Mouse (Mus musculus) lung, embryonic 16.5 days (tissue): ENCODE measurements at regions not wholly inside any gene's neighbourhood (a gene's known extent, or its start where the extent isn't known, plus 50 kb on each side); places are given as distances from the start of the nearest gene placed in this dataset.

Source experiments
- ATAC-seq: fragments of 200-750 bp; cut with Nextera tagmentation; 2 replicates; pipeline ENCODE4 v1.8.0; 2017; ENCODE audit warnings: low read depth, mild to moderate bottlenecking, moderate library complexity
- H3K27ac ChIP-seq: fragments of 300-500 bp; sonication (generic); 2 replicates; pipeline ENCODE4 v1.5.1; 2014; ENCODE audit warnings: mild to moderate bottlenecking, control low read depth, low read length
- H3K27me3 ChIP-seq: fragments of 300-500 bp; sonication (generic); 2 replicates; pipeline ENCODE4 v1.6.1; 2014; ENCODE audit warnings: low read depth, low read length, mixed read lengths; ENCODE audit not compliant: control insufficient read depth, insufficient read depth
- H3K36me3 ChIP-seq: fragments of 300-500 bp; sonication (generic); 2 replicates; pipeline ENCODE4 v1.6.1; 2014; ENCODE audit warnings: low read length; ENCODE audit not compliant: control insufficient read depth, insufficient read depth
- H3K4me1 ChIP-seq: fragments of 300-500 bp; sonication (generic); replicated peaks from 2 replicates; pipeline ENCODE4 v1.6.1; 2014; ENCODE audit warnings: low read length, mixed read lengths; ENCODE audit not compliant: control insufficient read depth, insufficient read depth
- H3K4me2 ChIP-seq: fragments of 300-500 bp; sonication (generic); 2 replicates; pipeline ENCODE4 v1.6.1; 2014; ENCODE audit warnings: low read depth, low read length, control low read depth
- H3K4me3 ChIP-seq: fragments of 300-500 bp; sonication (generic); 2 replicates; pipeline ENCODE4 v1.5.1; 2014; ENCODE audit warnings: mild to moderate bottlenecking, low read length, control low read depth
- H3K9ac ChIP-seq: fragments of 300-500 bp; sonication (generic); 2 replicates; pipeline ENCODE4 v1.6.1; 2014; ENCODE audit warnings: low read length, control low read depth
- H3K9me3 ChIP-seq: fragments of 300-500 bp; sonication (generic); 2 replicates; pipeline ENCODE4 v1.6.1; 2016; ENCODE audit warnings: low read length; ENCODE audit not compliant: control insufficient read depth
- WGBS: fragments of 180-500 bp; shearing (Covaris S2); extraction: QIAGEN DNeasy Blood & Tissue Kit; methylation state at CpG from one replicate; pipeline ENCODE4 v1.1.7; 2014; 5-methylcytosine and 5-hydroxymethylcytosine counted together

GRCm38 (mm10) chr11:16559001-16559699 is 50.9 kb upstream of the Sec61g start:
- 6% methylated on average over 16 of the region's 16 CpGs for WGBS
- H3K9ac ChIP-seq: no peak overlapping the region
- H3K9me3 ChIP-seq: no peaks in the 10 kb centered on the region
- peak; percentile 92 for ATAC-seq
- peaks cover 2% of the 10 kb centered on the region; the same call in 1 of the 2 replicates for H3K4me1 ChIP-seq
- H3K4me2 ChIP-seq: peak overlapping the region; percentile 22
- H3K36me3 ChIP-seq: no peaks in the 10 kb centered on the region
- H3K27me3 ChIP-seq: no peaks in the 10 kb centered on the region
- peak overlapping the region; percentile 40 for H3K27ac ChIP-seq
- H3K4me3 ChIP-seq: no peak overlapping the region

- no peaks in the 10 kb centered on the region for H3K36me3 ChIP-seq
- WGBS: 70% methylated on average over 4 of the region's 4 CpGs
- H3K4me2 ChIP-seq: no peak overlapping the region
- no peak overlapping the region for H3K9ac ChIP-seq
- no peak overlapping the region for H3K4me3 ChIP-seq
- no peak overlapping the region for H3K27ac ChIP-seq
- no peaks in the 10 kb centered on the region for H3K9me3 ChIP-seq
- no peaks in the 10 kb centered on the region for H3K27me3 ChIP-seq
- H3K4me1 ChIP-seq: peaks cover 2% of the 10 kb centered on the region; the same call in 1 of the 2 replicates
- ATAC-seq: no peak
Observed at GRCm38 (mm10) chr11:16561727-16562126, 53.4 kb upstream of the Sec61g start.

GRCm38 (mm10) chr11:16589085-16589680 is 80.9 kb upstream of the Sec61g start:
- H3K4me1 ChIP-seq: peaks cover 11% of the 10 kb centered on the region
- WGBS: 49% methylated on average over 4 of the region's 4 CpGs
- no peak overlapping the region for H3K27ac ChIP-seq

GRCm38 (mm10) chr11:16590541-16590940 is 82.3 kb upstream of the Sec61g start:
- H3K36me3 ChIP-seq: no peaks in the 10 kb centered on the region
- no peak overlapping the region for H3K27ac ChIP-seq

More at GRCm38 (mm10) chr11:16589085-16589680, 80.9 kb upstream of the Sec61g start:
- Histone ChIP-seq H3K36me3 (no peaks in the 10 kb centered on the region), H3K9ac (no peak overlapping the region), H3K9me3 (no peaks in the 10 kb centered on the region), H3K4me3 (no peak overlapping the region), H3K4me2 (no peak overlapping the region), H3K27me3 (no peaks in the 10 kb centered on the region)
- no peak for ATAC-seq

GRCm38 (mm10) chr11:16591471-16591921 is 83.2 kb upstream of the Sec61g start:
- ATAC-seq: peak; percentile 98
- H3K27me3 ChIP-seq: no peaks in the 10 kb centered on the region
- no peak overlapping the region for H3K4me3 ChIP-seq
- peaks cover 11% of the 10 kb centered on the region for H3K4me1 ChIP-seq
- H3K36me3 ChIP-seq: no peaks in the 10 kb centered on the region
- H3K9me3 ChIP-seq: no peaks in the 10 kb centered on the region
- no peak overlapping the region for H3K9ac ChIP-seq
- H3K27ac ChIP-seq: peak overlapping the region; percentile 87
- 1% methylated on average over 7 of the region's 7 CpGs for WGBS
- H3K4me2 ChIP-seq: peak overlapping the region; percentile 26

More at GRCm38 (mm10) chr11:16590541-16590940, 82.3 kb upstream of the Sec61g start:
- H3K9ac ChIP-seq: no peak overlapping the region
- no peak overlapping the region for H3K4me2 ChIP-seq
- ATAC-seq: no peak
- H3K4me1 ChIP-seq: peaks cover 11% of the 10 kb centered on the region
- H3K4me3 ChIP-seq: no peak overlapping the region
- H3K9me3 ChIP-seq: no peaks in the 10 kb centered on the region
- WGBS: 62% methylated on average over 4 of the region's 4 CpGs
- H3K27me3 ChIP-seq: no peaks in the 10 kb centered on the region

GRCm38 (mm10) chr11:16592006-16592405 is 83.7 kb upstream of the Sec61g start:
- Histone ChIP-seq H3K9ac (no peak overlapping the region), H3K4me1 (peaks cover 11% of the 10 kb centered on the region), H3K27ac (peak overlapping the region; percentile 87), H3K27me3 (no peaks in the 10 kb centered on the region), H3K9me3 (no peaks in the 10 kb centered on the region), H3K4me2 (peak overlapping the region; percentile 26), H3K36me3 (no peaks in the 10 kb centered on the region), H3K4me3 (no peak overlapping the region)
- WGBS: 50% methylated on average over 4 of the region's 4 CpGs
- peak; percentile 21; the same call in 1 of the 2 replicates for ATAC-seq

GRCm38 (mm10) chr11:16592766-16593165 is 84.5 kb upstream of the Sec61g start:
- Histone ChIP-seq H3K4me2 (no peak overlapping the region), H3K9ac (no peak overlapping the region), H3K4me3 (no peak overlapping the region), H3K4me1 (peaks cover 11% of the 10 kb centered on the region), H3K36me3 (no peaks in the 10 kb centered on the region), H3K9me3 (no peaks in the 10 kb centered on the region), H3K27me3 (no peaks in the 10 kb centered on the region), H3K27ac (0 out of 2 replicates have a peak overlapping the region, but pooled peaks have one; percentile 22)
- ATAC-seq: no peak
- WGBS: 75% methylated on average over 5 of the region's 5 CpGs

GRCm38 (mm10) chr11:16594832-16595231 is 86.5 kb upstream of the Sec61g start:
- WGBS: 50% methylated on average over 1 of the region's 1 CpGs
- ATAC-seq: no peak
- H3K4me3 ChIP-seq: no peak overlapping the region
- H3K27ac ChIP-seq: no peak overlapping the region
- no peaks in the 10 kb centered on the region for H3K27me3 ChIP-seq
- no peak overlapping the region for H3K4me2 ChIP-seq
- no peaks in the 10 kb centered on the region for H3K36me3 ChIP-seq
- H3K4me1 ChIP-seq: peaks cover 11% of the 10 kb centered on the region
- H3K9ac ChIP-seq: no peak overlapping the region
- H3K9me3 ChIP-seq: no peaks in the 10 kb centered on the region

- H3K27ac ChIP-seq: no peak overlapping the region
- no peak overlapping the region for H3K9ac ChIP-seq
- no peaks in the 10 kb centered on the region for H3K9me3 ChIP-seq
- H3K27me3 ChIP-seq: no peaks in the 10 kb centered on the region
- H3K4me1 ChIP-seq: no peaks in the 10 kb centered on the region; the same call in 1 of the 2 replicates
- no peak overlapping the region for H3K4me2 ChIP-seq
- 0 out of 2 replicates have a peak, but pooled peaks have one; percentile 10 for ATAC-seq
- H3K36me3 ChIP-seq: no peaks in the 10 kb centered on the region
- H3K4me3 ChIP-seq: no peak overlapping the region
- WGBS: 79% methylated on average over 6 of the region's 6 CpGs
Observed at GRCm38 (mm10) chr11:16597038-16597830, 89.0 kb upstream of the Sec61g start.
